Mouse (Mus musculus) gastrocnemius, postnatal 10 days (tissue): Measurements from ENCODE around the gene Cacna2d2. TPM values are rescaled to one million over a fixed set of nuclear protein-coding genes. Genes with fewer than 3 reads are reported as not detected.
"Not testable (repeated sequence)": the region's sequence is repeated elsewhere in the genome, so short reads cannot be mapped to it uniquely, and the experiment has no call there.

Experiments used
- DNase-seq: peaks from one replicate; pipeline ENCODE4 v3.0.0; 2021; ENCODE audit warnings: mixed read lengths
- total RNA-seq, 2 experiments: library from RNA; stranded (reverse); gene quantifications; 2 replicates each; pipeline ENCODE4 v1.2.3; 2021

The Cacna2d2 gene
- total RNA-seq, 2 experiments from 2014 or later = 2.1 to 2.4 TPM

DNA sequence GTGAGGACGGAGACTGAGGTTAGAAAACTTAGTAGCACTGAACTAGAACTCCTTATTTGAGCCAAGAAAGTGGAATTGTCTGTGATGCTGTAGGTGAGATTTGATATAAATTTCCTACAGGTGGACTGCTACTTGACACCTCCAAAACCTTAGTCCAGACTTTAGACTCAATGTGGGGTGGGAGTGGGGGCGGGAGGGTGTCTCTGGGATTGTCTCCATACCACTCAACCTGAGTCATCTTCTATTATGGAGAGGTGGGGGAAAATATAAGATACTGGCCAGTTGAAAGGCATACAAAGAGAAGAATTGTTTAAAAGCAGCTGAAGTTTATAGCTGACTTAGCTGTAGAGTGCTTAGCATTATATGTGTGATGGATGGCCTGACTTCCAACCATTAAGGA is 156.3 kb downstream of the Cacna2d2 start:
- DNase-seq = no peak

DNA sequence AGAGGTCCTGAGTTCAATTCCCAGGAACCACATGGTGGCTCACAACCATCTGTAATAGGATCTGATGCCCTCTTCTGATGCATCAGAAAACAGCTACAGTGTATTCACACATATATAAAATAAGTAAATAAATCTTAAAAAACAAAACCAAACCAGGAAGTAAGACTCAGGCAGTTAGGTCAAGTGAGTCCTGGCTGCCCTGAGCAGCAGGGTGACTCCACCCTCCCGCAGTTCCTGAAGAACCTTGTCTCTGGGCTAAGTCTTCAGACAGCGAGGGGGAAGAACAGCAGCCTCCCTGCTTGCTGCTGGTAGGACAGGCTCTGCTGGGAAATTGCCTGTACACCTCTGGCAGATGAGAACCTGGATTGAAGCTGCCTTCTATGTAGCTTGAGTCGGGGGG is 156.9 kb downstream of the Cacna2d2 start:
- DNase-seq = no peak

DNA sequence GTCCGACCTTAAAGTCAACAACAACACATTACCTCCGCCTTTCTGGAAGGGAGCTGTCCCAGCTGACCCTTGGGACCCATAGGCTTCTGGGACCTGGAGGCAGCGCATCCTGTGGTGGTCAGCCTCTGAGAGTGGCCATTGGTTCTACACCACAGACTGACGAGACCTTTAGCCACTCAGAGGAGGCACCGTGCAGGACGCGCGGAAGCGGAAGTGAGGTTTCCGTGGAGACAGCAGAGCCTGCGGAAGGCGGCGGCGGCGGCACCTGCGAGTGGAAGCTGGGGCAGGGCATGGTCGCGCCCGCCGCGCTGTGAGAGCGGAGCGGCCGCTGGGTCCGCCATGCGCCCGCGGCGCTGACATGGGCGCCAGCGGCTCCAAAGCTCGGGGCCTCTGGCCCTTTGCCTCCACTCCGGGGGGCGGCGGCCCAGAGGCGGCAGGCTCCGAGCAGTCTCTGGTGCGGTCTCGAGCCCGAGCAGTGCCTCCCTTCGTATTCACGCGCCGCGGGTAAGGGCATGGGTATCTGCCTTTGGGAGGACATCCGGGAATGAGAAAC is 163.7 kb downstream of the Cacna2d2 start, which contains the start of gene Tusc2:
Tusc2 (plus strand) TSS at position 227 of the 553 bp plus-strand sequence.
- DNase-seq = peak; percentile 87

DNA sequence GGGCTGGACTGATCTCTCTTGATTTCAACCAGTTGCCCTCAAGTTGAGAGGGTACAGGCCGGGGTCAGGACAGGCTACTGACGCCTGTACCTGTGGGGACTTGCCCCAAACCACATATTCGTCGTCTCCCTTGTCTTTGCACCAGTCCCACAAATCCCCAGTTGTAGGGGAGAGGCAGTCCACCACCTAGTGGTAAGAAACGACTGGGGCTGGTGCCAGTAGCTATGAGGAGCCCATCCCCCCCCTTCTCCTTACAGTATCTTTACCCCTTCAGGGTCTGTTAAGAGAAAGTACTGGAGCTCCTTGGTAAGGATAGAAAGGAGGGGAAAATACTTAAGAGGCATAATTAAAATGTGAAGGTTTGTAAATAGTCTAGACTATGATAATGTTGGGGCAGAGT is 166.1 kb downstream of the Cacna2d2 start:
- DNase-seq = not testable (repeated sequence)

DNA sequence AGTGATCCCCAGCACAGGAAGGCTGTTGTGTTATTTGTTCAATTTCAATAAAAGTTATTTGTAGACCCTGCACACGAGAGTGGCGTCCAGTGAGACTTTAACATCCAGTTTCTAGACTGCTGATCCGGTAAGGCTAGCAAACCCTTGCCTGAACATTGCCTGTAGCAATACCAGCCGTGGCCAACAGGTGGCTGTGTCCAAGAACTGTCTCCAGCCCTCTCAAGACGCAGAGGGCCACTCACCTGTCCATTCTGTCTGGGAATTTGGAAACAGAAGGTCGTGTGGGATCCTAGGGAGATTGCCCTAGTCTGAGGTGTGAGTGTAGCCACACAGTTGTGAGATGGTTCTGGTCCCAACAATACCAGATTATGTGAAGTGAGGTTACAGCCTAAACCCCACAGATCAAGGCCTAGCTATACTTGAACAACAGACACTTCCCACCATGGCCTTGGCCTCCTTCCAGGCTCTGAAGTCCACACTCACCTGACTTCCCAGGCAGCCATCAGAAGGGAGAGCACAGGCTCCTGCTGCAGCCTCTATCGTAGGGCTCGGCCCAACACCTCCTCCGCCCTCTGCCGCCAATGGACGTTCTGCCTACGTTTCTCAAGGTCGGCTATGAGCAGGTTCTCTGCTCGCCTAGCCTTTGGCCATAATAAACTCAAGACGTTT is 166.8 kb downstream of the Cacna2d2 start:
- DNase-seq = peak; percentile 86

DNA sequence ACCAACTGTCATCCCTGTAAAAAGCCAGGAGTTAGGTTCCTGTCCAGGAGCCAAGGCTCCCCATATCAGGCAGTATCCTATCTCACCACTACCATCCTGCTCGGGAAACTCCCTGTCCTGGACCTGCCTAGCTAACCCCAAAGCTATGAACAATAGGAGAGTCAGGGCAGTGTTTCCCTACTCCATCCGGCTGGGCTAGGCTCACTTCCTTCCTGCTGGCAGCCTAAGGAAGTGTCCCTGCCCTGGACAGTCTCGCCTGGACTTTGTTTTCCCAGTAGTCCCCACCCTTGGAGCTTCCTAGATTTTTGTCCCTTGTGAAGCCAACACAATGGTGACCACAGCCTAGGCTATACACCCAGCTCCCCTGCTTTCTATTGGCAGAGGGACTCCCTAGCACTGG is 167.4 kb downstream of the Cacna2d2 start:
- no peak for DNase-seq

DNA sequence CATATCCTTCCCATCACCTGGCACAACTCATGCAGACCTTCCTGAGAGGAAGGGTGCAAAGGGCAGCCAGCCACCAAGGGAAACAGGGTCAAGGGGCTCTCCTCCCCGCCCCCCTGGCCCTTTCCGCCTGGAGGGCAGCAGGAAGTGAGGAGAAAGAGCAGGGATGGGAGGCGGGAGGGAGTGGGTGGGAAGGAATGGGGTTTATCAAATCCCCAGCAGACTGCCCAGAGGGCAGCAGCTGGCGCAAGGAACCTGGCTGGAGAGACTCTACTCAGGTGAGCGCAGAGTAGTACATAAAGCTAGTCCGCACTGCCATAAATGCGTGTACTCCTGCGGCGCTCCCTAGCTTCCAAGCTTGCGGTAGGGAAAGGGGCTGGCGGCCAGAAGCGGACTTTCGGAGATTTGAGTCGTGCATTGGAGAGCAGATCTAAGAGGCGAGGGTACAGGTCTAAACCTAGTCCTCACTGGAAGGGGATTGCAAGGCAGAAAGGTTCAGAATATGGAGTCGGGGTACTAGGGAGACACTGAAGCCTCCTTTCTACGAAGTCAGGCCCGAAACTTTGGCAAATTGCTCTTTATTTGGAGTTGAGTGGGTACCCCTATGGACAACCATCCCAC is 168.4 kb downstream of the Cacna2d2 start, which contains the start of gene Hyal2:
Hyal2 (plus strand) TSS at position 244 of the 618 bp plus-strand sequence.
- no peak for DNase-seq

DNA sequence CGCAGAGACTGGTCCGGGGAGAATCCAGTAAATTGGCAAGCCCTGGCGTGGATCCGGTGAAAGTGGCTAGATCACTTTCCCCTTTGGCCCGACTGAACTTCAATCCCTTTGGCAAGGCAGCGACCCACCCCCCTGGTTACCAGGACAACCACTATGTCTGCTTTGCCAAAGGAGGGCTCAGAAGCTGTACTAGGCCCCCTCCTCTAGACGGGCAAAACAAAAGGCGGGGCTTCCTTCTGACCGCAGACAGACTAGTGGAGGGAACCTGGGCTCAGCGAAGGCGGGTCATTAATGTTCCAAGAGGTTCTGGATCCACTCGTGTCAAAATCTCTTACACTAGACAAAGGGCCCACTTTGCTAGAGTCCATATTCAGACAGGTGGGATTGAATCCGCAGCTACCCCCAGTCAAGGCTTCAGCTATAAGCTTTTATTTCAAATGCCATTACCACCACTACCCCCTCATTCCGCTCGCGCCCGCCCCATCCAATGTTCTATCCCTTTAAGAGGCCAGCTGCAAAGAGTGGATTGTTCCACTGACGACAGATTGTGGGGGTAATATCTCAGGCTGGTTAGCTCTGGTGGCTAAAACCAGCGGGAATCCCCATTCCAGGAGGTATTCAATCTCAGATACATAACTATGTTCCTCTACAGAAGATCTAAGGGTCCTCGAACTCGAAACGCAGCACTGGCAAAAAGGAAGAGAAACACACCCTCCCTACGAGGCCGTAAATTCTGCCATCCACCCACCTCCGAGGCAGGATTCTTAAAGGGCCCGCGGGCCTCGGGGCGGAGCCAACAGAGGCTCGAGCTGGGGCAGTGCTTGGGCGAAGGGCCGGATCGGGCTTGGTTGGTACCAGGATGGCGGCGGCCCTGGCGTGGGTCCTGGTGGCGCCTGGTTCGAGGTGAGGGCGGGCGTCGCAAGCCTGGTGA is 169.2 kb downstream of the Cacna2d2 start:
- peak; percentile 80 for DNase-seq

DNA sequence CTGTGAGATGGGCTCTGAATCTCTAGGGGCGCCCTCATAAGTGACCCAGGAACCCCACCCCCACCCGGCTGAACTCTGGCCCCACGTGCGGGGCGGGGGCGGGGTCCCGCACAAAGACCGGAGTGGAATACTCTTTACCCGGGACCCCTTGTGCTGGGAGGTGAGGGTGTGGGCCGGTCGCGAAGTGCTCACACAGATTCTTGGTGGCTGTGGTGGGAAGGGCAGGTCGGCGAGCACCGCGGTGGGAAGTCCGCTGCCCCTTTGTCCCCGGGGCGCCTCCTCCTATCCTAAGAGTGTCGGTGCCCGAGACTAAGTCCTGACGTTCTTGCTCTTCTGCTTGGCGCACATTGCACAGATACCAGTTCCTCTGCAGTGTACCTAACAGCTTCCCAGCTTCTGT is 169.9 kb downstream of the Cacna2d2 start:
- DNase-seq = peak; percentile 37

DNA sequence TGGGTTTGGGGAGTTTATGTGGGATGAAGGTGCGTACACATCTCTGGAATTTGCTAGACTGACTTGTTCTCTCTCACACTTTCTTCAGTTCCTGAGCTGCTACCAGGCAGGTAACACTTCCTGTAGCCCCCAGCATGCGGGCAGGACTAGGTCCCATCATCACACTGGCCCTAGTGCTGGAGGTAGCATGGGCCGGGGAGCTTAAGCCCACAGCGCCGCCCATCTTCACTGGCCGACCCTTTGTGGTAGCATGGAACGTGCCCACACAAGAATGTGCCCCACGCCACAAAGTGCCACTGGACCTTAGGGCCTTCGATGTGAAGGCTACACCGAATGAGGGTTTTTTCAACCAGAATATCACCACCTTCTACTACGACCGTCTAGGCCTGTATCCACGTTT is 170.6 kb downstream of the Cacna2d2 start:
- no peak for DNase-seq

DNA sequence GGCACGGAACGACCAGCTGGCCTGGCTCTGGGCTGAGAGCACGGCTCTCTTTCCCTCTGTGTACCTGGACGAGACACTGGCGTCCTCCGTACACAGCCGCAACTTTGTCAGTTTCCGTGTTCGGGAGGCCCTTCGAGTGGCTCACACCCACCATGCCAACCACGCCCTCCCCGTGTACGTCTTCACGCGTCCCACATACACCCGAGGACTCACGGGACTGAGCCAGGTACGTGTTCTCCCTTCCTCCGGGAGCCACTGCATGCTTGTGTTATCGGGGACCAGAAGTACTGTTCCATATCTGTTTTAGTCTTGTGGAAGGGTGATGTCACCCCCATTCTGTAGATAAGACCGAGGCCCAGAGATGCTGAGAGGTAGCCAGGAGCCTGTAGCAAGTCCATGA is 171.4 kb downstream of the Cacna2d2 start:
- DNase-seq = no peak

DNA sequence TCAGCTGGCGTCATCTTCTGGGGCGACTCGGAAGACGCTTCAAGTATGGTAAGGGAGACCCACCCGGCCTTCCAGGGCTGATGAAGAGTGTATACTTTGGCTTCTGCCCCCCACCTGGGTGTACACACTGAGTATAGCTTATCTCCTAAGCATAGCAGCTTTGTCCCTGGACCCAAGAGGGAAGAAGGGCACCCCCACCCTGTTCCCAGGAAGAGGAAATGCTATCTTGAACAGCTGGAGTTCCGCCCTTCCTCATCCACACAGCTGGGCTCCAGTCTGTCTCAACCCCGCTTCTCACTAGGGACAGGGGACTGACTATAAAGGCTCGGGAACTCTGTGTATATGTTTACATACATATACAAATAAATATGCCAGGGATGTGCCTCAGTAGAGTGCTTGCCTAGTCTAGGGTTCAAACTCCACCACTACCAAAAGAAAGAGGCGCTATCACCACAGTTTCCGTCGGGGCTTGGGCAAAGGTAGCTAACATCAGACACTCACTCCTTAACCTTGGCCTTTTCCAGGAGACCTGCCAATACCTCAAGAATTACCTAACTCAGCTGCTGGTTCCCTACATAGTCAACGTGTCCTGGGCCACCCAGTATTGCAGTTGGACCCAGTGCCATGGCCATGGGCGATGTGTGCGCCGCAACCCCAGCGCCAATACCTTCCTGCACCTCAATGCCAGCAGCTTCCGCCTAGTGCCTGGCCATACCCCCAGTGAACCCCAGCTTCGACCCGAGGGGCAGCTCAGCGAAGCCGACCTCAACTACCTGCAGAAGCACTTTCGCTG is 172.3 kb downstream of the Cacna2d2 start:
- no peak for DNase-seq

DNA sequence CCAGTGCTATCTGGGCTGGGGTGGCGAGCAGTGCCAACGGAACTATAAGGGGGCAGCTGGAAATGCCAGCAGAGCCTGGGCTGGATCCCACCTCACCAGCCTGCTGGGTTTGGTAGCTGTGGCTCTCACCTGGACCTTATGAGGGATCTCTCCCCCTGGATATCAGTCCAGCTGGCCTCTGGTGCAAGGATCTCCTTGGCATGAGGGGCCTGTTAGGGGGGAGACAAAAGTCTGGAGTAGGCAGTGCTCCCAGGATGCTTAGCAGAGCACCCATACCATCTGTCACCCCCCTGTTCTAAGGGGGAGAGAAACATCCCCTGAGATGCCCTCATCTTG is 172.9 kb downstream of the Cacna2d2 start:
- no peak for DNase-seq

DNA sequence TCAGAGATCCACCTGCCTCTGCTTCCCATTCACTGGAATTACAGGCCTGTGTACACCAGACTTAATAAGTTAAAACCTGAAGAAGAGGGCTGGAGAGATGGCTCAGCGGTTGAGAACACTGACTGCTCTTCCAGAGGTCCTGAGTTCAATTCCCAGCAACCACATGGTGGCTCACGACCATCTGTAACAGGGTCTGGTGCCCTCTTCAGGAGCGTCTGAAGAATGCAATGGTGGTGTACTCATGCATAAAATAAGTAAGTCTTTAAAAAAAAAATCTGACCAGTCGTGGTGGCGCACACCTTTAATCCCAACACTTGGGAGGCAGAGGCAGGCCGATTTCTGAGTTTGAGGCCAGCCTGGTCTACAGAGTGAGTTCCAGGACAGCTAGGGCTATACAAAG is 174.4 kb downstream of the Cacna2d2 start:
- DNase-seq = not testable (repeated sequence)

DNA sequence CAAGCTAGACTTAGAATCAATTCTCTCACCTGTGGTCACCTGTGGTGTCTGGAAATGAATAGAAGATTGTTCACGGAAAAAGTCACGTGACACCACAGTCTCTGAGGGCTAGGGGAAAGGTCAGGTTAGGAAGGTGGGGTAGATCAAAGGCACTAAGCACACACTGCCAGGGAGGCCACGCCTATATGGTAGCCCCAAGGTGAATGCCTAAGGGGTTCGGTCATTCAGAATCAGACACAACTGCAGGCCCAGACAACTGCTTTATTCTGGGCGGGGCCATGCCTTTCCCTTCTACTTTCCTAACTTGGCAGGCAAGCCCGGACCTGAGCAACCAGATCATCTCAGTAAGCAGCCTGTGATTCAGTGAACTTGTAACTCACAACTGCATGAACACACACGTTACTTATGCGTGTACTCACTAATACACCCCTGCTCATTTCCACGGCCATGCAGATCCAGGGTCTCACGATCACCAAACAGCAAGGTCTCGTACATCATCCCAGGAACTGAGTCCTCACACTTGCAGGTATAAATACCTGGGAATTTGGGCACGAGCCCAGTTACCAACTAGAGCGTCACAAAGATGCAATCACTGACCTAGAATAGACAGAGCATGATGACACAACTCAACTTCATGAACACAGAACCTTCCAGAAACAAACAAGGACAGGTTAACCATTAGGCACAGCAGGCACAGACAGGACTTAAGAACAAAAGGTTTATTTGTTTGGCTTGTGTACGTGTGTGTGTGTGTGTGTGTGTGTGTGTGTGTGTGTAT is 176.4 kb downstream of the Cacna2d2 start:
- no peak for DNase-seq

DNA sequence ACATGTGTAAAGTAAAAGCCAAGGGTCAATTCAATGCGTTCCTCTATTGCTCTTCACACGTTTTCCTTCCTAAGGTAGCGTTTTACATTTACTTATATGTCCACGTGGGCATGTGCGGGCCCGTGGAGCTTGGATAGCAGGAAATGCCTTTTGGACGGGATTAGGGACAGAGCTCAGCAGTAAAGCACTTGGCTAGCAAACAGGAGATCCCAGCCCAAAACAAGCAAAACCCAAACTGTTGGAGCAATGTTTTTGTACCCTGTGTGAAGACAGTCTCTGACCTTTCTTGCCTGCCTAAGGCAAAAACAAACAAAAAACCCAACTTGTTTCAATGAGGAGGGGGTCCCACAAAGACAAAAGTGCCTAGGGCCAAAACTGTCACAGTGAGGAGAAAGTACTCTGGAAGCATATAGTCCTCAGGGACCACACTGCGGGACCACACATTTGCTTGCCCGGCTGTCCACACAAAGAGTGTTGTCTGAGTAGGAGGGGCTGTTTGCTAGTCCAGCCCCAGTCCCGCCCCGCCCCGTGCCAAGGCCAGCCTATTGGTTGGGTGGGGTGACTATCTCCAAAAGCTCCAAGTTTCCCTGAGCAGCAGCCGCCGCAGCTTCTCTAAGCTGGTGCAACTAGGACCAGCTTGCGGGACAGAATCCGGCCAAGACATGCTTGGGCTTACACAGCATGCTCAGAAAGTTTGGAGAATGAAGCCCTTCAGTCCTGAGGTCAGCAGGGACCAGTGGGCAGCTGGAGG is 177.1 kb downstream of the Cacna2d2 start, which contains the start of gene Hyal1:
Hyal1 (plus strand) TSS at position 571 of the 751 bp plus-strand sequence.
- DNase-seq = peak; percentile 86

DNA sequence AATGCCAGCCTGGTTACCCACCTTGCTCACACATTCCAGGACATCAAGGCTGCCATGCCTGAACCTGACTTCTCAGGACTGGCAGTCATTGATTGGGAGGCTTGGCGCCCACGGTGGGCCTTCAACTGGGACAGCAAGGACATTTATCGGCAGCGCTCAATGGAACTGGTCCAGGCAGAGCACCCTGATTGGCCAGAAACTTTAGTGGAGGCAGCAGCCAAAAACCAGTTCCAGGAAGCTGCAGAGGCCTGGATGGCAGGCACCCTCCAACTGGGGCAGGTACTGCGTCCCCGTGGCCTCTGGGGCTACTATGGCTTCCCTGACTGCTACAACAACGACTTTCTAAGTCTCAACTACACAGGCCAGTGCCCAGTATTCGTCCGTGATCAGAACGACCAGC is 178.5 kb downstream of the Cacna2d2 start:
- no peak for DNase-seq

DNA sequence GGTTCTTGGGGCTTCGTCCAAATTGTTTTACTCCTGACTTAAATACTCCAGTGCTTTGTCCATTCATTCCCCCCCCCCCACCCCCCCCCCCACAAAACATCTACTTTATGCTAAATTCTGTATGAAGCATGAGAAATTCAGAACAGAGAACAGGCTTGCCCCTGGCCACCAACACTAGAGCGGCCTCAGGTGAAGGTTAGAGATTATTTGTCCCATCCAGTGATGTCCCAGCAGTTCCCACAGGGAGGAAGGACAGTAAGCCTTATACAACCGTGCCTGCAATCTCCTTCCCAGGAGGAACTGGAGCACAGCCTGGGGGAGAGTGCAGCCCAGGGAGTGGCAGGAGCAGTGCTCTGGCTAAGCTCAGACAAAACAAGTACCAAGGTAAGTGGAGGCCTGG is 179.2 kb downstream of the Cacna2d2 start, which contains the start of gene Naa80:
Naa80 (plus strand) TSS at position 301 of the 400 bp plus-strand sequence.
- no peak for DNase-seq
